Mouse (Mus musculus): ENCODE measurements around the gene Xpa. TPM values are rescaled to one million over a fixed set of nuclear protein-coding genes. Genes with fewer than 3 reads are reported as not detected.
"Not testable (repeated sequence)": the region's sequence is repeated elsewhere in the genome, so short reads cannot be mapped to it uniquely, and the experiment has no call there.

Xpa gene
- polyA plus RNA-seq, 1 experiment = 33.4 TPM

DNA sequence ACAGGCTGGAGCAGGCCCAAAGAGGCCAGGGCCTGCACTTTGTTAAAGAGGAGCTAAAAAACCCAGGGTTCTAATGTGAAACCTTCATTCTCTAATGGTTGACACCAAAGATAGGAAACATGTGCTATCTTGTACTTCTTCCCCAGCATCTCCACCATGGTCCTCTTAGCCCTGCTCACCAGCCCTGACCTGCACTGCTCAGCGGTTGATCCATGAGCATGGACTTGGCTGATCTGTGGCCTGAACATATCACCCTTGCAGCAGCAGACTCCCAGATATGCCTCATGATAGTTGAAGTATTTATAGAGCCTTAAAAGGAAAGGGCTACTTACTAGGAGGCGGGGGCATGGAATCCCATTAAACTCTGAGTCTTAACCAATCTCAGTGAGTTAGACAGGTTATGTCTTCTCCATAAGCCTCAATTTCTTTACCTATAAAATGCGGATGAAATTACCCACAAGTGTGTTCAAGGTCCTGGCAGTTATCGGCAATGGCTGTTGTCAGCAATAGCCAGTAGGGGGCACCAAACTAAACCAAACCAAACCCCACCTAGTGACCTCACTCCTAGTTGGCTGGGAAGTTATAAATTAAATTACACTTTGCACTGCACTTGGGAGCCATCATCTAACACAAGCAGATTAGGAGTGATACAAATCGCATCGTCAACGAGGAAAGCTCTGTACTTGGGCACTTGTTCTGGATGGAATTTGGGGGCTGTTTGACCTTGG is 5.9 kb upstream of the Xpa start:
- WGBS = 5% methylated on average over 7 of the region's 7 CpGs
- no peak for TF ChIP-seq POLR2A (IDR thresholded peaks at IDR 0.05; ENCODE audit: control insufficient read depth, extremely low read depth, insufficient read depth, low read length, poor library complexity)
- TF ChIP-seq CTCF (IDR thresholded peaks at IDR 0.05; ENCODE audit: borderline replicate concordance, control insufficient read depth, extremely low read depth, insufficient read depth, low read length, poor library complexity) = no peak
- no peaks in the 10 kb centered on the region for H3K27me3 ChIP-seq (ENCODE audit: control insufficient read depth, insufficient read depth, low read length)
- DNase-seq = peak; percentile 64
- no peaks in the 10 kb centered on the region for H3K4me1 ChIP-seq (replicated peaks; ENCODE audit: control insufficient read depth, insufficient read depth, low read length)
- H3K27ac ChIP-seq (ENCODE audit: control insufficient read depth, insufficient read depth, low read length) = no peak overlapping the region
- H3K4me3 ChIP-seq (ENCODE audit: control insufficient read depth, insufficient read depth, low read length) = no peak overlapping the region
- H3K36me3 ChIP-seq (ENCODE audit: control insufficient read depth, insufficient read depth, low read length) = no peaks in the 10 kb centered on the region

DNA sequence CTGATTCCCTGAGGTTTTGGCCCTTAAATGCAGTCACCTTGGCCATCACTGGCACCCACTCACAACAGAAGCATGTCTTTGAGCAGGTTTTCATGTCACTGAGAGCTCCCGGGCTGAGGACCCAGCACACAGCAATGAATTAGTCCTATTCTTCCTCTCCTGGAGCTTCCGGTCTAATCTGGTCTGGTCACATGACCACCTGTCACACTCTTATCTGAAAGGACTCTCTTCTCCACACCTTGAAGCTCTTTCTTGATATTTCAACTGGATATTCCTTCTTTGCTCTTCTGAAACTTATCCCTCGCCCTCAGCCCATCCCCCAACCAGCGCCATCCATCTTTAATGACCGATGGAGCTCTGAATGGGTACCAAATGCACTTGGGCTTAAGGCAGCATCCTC is 2.0 kb upstream of the Xpa start:
- no peaks in the 10 kb centered on the region for H3K36me3 ChIP-seq (ENCODE audit: control insufficient read depth, insufficient read depth, low read length)
- no peak overlapping the region for H3K4me3 ChIP-seq (ENCODE audit: control insufficient read depth, insufficient read depth, low read length)
- WGBS = 82% methylated on average over 5 of the region's 5 CpGs
- H3K27me3 ChIP-seq (ENCODE audit: control insufficient read depth, insufficient read depth, low read length) = no peaks in the 10 kb centered on the region
- TF ChIP-seq CTCF (IDR thresholded peaks at IDR 0.05; ENCODE audit: borderline replicate concordance, control insufficient read depth, extremely low read depth, insufficient read depth, low read length, poor library complexity) (no peak), POLR2A (IDR thresholded peaks at IDR 0.05; ENCODE audit: control insufficient read depth, extremely low read depth, insufficient read depth, low read length, poor library complexity) (no peak)
- no peak overlapping the region for H3K27ac ChIP-seq (ENCODE audit: control insufficient read depth, insufficient read depth, low read length)
- H3K4me1 ChIP-seq (replicated peaks; ENCODE audit: control insufficient read depth, insufficient read depth, low read length) = peaks cover 7% of the 10 kb centered on the region
- DNase-seq = no peak

DNA sequence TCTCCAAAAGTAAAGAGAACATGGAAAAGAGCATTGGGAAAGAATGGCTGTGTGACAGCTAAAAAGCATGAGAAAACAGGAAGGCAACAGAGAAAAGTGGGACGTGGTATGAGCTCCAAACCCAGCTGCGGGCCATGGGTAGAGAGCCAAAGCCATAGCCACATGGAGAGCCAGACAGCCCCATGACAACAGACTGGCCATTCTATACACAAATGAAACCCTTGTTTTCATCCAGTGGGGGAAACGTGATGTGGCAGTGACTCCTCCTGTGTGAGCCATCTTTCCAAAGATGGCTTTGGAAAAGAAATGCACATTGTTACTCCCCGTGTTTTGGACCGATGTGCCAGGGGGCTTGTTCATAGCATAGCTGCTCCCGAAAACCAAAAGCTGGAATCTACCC is 402 bp upstream of the Xpa start:
- no peaks in the 10 kb centered on the region for H3K36me3 ChIP-seq (ENCODE audit: control insufficient read depth, insufficient read depth, low read length)
- 51% methylated on average over 6 of the region's 6 CpGs for WGBS
- H3K27ac ChIP-seq (ENCODE audit: control insufficient read depth, insufficient read depth, low read length) = peak overlapping the region; percentile 47
- H3K4me1 ChIP-seq (replicated peaks; ENCODE audit: control insufficient read depth, insufficient read depth, low read length) = peaks cover 7% of the 10 kb centered on the region
- H3K27me3 ChIP-seq (ENCODE audit: control insufficient read depth, insufficient read depth, low read length) = no peaks in the 10 kb centered on the region
- no peak for DNase-seq
- TF ChIP-seq POLR2A (IDR thresholded peaks at IDR 0.05; ENCODE audit: control insufficient read depth, extremely low read depth, insufficient read depth, low read length, poor library complexity) (no peak), CTCF (IDR thresholded peaks at IDR 0.05; ENCODE audit: borderline replicate concordance, control insufficient read depth, extremely low read depth, insufficient read depth, low read length, poor library complexity) (no peak)
- peak overlapping the region; percentile 80; the same call in 1 of the 2 replicates for H3K4me3 ChIP-seq (ENCODE audit: control insufficient read depth, insufficient read depth, low read length)

DNA sequence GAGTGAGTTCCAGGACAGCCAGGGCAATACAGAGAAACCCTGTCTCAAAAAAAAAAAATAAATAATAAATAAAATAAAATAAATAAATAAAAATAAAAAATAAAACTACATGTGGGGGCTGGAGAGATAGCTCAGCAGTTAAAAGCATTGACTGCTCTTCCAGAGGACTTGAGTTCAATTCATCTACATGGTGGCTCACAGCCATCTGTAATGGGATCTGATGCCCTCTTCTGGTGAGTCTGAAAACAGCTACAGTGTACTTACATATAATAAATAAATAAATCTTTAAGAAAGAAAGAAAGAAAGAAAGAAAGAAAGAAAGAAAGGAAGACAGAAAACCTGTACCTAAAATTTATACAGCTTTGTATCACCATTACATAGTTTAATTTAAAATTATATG is 4.1 kb downstream of the Xpa start:
- not testable (repeated sequence) for H3K4me3 ChIP-seq (ENCODE audit: control insufficient read depth, insufficient read depth, low read length); H3K4me1 ChIP-seq (replicated peaks; ENCODE audit: control insufficient read depth, insufficient read depth, low read length); H3K27me3 ChIP-seq (ENCODE audit: control insufficient read depth, insufficient read depth, low read length); H3K27ac ChIP-seq (ENCODE audit: control insufficient read depth, insufficient read depth, low read length)
- peaks cover 11% of the 10 kb centered on the region; the same call in 1 of the 2 replicates for H3K36me3 ChIP-seq (ENCODE audit: control insufficient read depth, insufficient read depth, low read length)
- DNase-seq = peak; percentile 41

DNA sequence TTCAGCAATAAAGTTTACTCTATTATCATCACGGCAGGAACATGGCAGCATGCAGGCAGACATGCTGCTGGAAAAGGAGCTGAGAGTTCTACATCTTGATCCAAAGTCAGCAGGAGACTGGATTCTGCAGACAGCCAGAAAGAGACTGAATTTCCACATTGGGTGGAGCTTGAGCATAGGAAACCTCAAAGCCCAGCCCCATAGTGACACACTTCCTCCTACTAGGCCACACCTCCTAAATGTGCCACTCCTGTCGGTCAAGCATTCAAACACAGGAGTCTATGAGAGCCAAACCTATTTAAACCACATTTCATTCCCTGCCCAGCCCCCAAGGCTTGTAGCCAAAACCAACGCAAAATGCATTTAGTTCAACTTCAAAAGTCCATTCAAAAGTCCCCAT is 9.6 kb downstream of the Xpa start:
- TF ChIP-seq CTCF (IDR thresholded peaks at IDR 0.05; ENCODE audit: borderline replicate concordance, control insufficient read depth, extremely low read depth, insufficient read depth, low read length, poor library complexity) = no peak
- no peak for TF ChIP-seq POLR2A (IDR thresholded peaks at IDR 0.05; ENCODE audit: control insufficient read depth, extremely low read depth, insufficient read depth, low read length, poor library complexity)
- peaks cover 24% of the 10 kb centered on the region for H3K36me3 ChIP-seq (ENCODE audit: control insufficient read depth, insufficient read depth, low read length)

DNA sequence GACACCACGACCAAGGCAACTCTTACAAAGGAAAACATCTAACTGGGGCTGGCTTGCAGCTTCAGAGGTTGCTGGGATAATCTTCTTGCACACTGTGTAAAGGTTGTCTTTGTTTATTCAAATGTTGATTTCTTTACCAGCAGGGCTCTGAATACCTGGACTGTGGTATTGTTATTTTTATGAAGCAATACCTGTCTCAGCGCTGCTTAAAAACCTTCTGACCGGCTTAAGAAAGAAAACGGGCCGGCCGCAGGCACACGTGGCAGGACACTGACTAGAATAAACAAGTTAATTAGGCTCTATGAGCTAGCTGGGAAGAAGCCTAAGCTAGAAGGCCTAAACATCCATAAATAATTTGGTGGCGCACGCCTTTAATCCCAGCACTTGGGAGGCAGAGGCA is 10.2 kb downstream of the Xpa start:
- Histone ChIP-seq H3K27ac (ENCODE audit: control insufficient read depth, insufficient read depth, low read length) (peak overlapping the region; percentile 79), H3K36me3 (ENCODE audit: control insufficient read depth, insufficient read depth, low read length) (peaks cover 22% of the 10 kb centered on the region), H3K4me1 (replicated peaks; ENCODE audit: control insufficient read depth, insufficient read depth, low read length) (peaks cover 31% of the 10 kb centered on the region), H3K27me3 (ENCODE audit: control insufficient read depth, insufficient read depth, low read length) (no peaks in the 10 kb centered on the region), H3K4me3 (ENCODE audit: control insufficient read depth, insufficient read depth, low read length) (no peak overlapping the region)
- TF ChIP-seq CTCF (IDR thresholded peaks at IDR 0.05; ENCODE audit: borderline replicate concordance, control insufficient read depth, extremely low read depth, insufficient read depth, low read length, poor library complexity) = no peak
- TF ChIP-seq POLR2A (IDR thresholded peaks at IDR 0.05; ENCODE audit: control insufficient read depth, extremely low read depth, insufficient read depth, low read length, poor library complexity) = no peak
- 89% methylated on average over 9 of the region's 9 CpGs for WGBS
- no peak for DNase-seq

More for the DNA sequence above, 9.6 kb downstream of the Xpa start:
- WGBS = 85% methylated on average over 3 of the region's 3 CpGs
- Histone ChIP-seq H3K27ac (ENCODE audit: control insufficient read depth, insufficient read depth, low read length) (peak overlapping the region; percentile 24; the same call in 1 of the 2 replicates), H3K4me1 (replicated peaks; ENCODE audit: control insufficient read depth, insufficient read depth, low read length) (peaks cover 26% of the 10 kb centered on the region), H3K4me3 (ENCODE audit: control insufficient read depth, insufficient read depth, low read length) (no peak overlapping the region), H3K27me3 (ENCODE audit: control insufficient read depth, insufficient read depth, low read length) (no peaks in the 10 kb centered on the region)
- no peak for DNase-seq

DNA sequence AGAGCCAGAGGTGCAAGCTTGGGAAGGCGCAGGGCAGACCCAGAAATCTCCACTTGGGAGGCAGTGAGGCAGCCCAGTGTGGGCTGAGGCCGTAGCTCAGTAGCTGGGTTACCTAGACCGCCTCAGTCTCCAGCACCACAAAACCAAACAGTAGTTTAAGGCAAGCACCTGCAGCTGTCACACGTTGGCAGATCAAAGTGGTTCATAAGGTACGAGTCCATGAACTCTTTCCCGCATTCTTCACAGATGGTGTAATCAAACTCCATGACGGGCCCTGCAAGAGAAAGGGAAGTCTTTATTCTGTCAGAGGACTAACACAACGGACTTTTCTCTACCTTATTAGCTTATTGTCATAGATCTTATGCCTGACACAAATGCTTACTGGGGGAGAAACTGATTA is 10.7 kb downstream of the Xpa start:
- 31% methylated on average over 8 of the region's 8 CpGs for WGBS
- H3K27me3 ChIP-seq (ENCODE audit: control insufficient read depth, insufficient read depth, low read length) = no peaks in the 10 kb centered on the region
- H3K4me1 ChIP-seq (replicated peaks; ENCODE audit: control insufficient read depth, insufficient read depth, low read length) = peaks cover 31% of the 10 kb centered on the region
- peak overlapping the region; percentile 83 for H3K27ac ChIP-seq (ENCODE audit: control insufficient read depth, insufficient read depth, low read length)
- no peak for TF ChIP-seq CTCF (IDR thresholded peaks at IDR 0.05; ENCODE audit: borderline replicate concordance, control insufficient read depth, extremely low read depth, insufficient read depth, low read length, poor library complexity)
- TF ChIP-seq POLR2A (IDR thresholded peaks at IDR 0.05; ENCODE audit: control insufficient read depth, extremely low read depth, insufficient read depth, low read length, poor library complexity) = no peak
- H3K4me3 ChIP-seq (ENCODE audit: control insufficient read depth, insufficient read depth, low read length) = no peak overlapping the region
- DNase-seq = peak; percentile 13
- peaks cover 17% of the 10 kb centered on the region for H3K36me3 ChIP-seq (ENCODE audit: control insufficient read depth, insufficient read depth, low read length)
